Mouse (Mus musculus) stomach, embryonic 16.5 days (tissue): ENCODE data around the gene Egln3. TPM values are rescaled to one million over a fixed set of nuclear protein-coding genes. Genes with fewer than 3 reads are reported as not detected.

Experiments used
- ATAC-seq: fragments of 200-750 bp; cut with Nextera tagmentation; 2 replicates; pipeline ENCODE4 v1.8.0; 2017; ENCODE audit warnings: moderate number of reproducible peaks, moderate TSS enrichment; ENCODE audit not compliant: insufficient read depth, low FRiP score
- H3K27ac ChIP-seq: fragments of 300-500 bp; sonication (generic); 2 replicates; pipeline ENCODE4 v1.5.1; 2014; ENCODE audit warnings: low read length
- H3K27me3 ChIP-seq: fragments of 300-500 bp; sonication (generic); 2 replicates; pipeline ENCODE4 v1.6.1; 2014; ENCODE audit warnings: low read length, control low read depth, mixed read lengths; ENCODE audit not compliant: control insufficient read depth, insufficient read depth
- H3K36me3 ChIP-seq: fragments of 300-500 bp; sonication (generic); 2 replicates; pipeline ENCODE4 v1.6.1; 2014; ENCODE audit warnings: low read length; ENCODE audit not compliant: control insufficient read depth, insufficient read depth
- H3K4me1 ChIP-seq: fragments of 300-500 bp; sonication (generic); 2 replicates; pipeline ENCODE4 v1.6.1; 2014; ENCODE audit warnings: low read length, control low read depth, mixed read lengths; ENCODE audit not compliant: control insufficient read depth, insufficient read depth
- H3K4me2 ChIP-seq: fragments of 300-500 bp; sonication (generic); 2 replicates; pipeline ENCODE4 v1.6.1; 2014; ENCODE audit warnings: low read depth, low read length, mixed read lengths
- H3K4me3 ChIP-seq: fragments of 300-500 bp; sonication (generic); replicated peaks from 2 replicates; pipeline ENCODE4 v1.5.1; 2014; ENCODE audit warnings: mild to moderate bottlenecking, low read length
- H3K9ac ChIP-seq: fragments of 300-500 bp; sonication (generic); 2 replicates; pipeline ENCODE4 v1.6.1; 2014; ENCODE audit warnings: low read length
- H3K9me3 ChIP-seq: fragments of 300-500 bp; sonication (generic); replicated peaks from 2 replicates; pipeline ENCODE4 v1.6.1; 2016; ENCODE audit warnings: low read length, control low read depth; ENCODE audit not compliant: control insufficient read depth
- WGBS: fragments of 180-500 bp; shearing (Covaris S2); extraction: QIAGEN DNeasy Blood & Tissue Kit; methylation state at CpG from one replicate; pipeline ENCODE4 v1.1.7; 2014; 5-methylcytosine and 5-hydroxymethylcytosine counted together
- polyA plus RNA-seq: library from polyadenylated mRNA; unstranded; fragments of >200 nt; fragmentation: Nextera tagmentation; extraction: Ambion mirVana; gene quantifications from 2 replicates; pipeline ENCODE4 v1.2.1, GENCODE M21; 2015

Gene Egln3
- polyA plus RNA-seq, 1 experiment from 2014 or later = 59.8 TPM

- Histone ChIP-seq H3K4me1 (peaks cover 44% of the 10 kb centered on the region), H3K9ac (no peak overlapping the region), H3K4me3 (no peak overlapping the region), H3K27me3 (no peaks in the 10 kb centered on the region), H3K4me2 (no peak overlapping the region), H3K27ac (peak overlapping the region; percentile 74), H3K9me3 (no peaks in the 10 kb centered on the region), H3K36me3 (peaks cover 9% of the 10 kb centered on the region)
- ATAC-seq = no peak
- 65% methylated on average over 17 of the region's 17 CpGs for WGBS
These were observed 15.7 kb downstream of the Egln3 start for GRCm38 (mm10) chr12:54187812-54188600.

GRCm38 (mm10) chr12:54186926-54187623, 16.6 kb downstream of the Egln3 start:
- H3K9ac ChIP-seq = no peak overlapping the region
- no peak for ATAC-seq
- peaks cover 16% of the 10 kb centered on the region for H3K36me3 ChIP-seq
- H3K27ac ChIP-seq = peak overlapping the region; percentile 74
- H3K4me1 ChIP-seq = peaks cover 36% of the 10 kb centered on the region
- H3K9me3 ChIP-seq = no peaks in the 10 kb centered on the region
- no peak overlapping the region for H3K4me2 ChIP-seq
- no peak overlapping the region for H3K4me3 ChIP-seq
- 45% methylated on average over 14 of the region's 14 CpGs for WGBS
- no peaks in the 10 kb centered on the region for H3K27me3 ChIP-seq

- Histone ChIP-seq H3K27me3 (no peaks in the 10 kb centered on the region), H3K27ac (no peak overlapping the region), H3K9ac (no peak overlapping the region), H3K4me2 (no peak overlapping the region), H3K9me3 (no peaks in the 10 kb centered on the region), H3K4me1 (peaks cover 18% of the 10 kb centered on the region; the same call in 1 of the 2 replicates), H3K4me3 (no peak overlapping the region), H3K36me3 (peaks cover 28% of the 10 kb centered on the region)
- ATAC-seq = no peak
- WGBS = 67% methylated on average over 7 of the region's 7 CpGs
These were observed 19.4 kb downstream of the Egln3 start for GRCm38 (mm10) chr12:54184264-54184663.

- H3K9me3 ChIP-seq = no peaks in the 10 kb centered on the region
- no peak overlapping the region for H3K4me3 ChIP-seq
- no peak overlapping the region for H3K27ac ChIP-seq
- H3K36me3 ChIP-seq = peaks cover 22% of the 10 kb centered on the region
- H3K9ac ChIP-seq = no peak overlapping the region
- H3K4me2 ChIP-seq = no peak overlapping the region
- ATAC-seq = no peak
- H3K27me3 ChIP-seq = no peaks in the 10 kb centered on the region
- H3K4me1 ChIP-seq = no peaks in the 10 kb centered on the region; the same call in 1 of the 2 replicates
- 80% methylated on average over 3 of the region's 3 CpGs for WGBS
These were observed 25.3 kb downstream of the Egln3 start for GRCm38 (mm10) chr12:54178323-54178722.

- no peak for ATAC-seq
- Histone ChIP-seq H3K9me3 (no peaks in the 10 kb centered on the region; the same call in 1 of the 2 replicates), H3K36me3 (no peaks in the 10 kb centered on the region), H3K4me3 (no peak overlapping the region), H3K27ac (no peak overlapping the region), H3K4me2 (no peak overlapping the region), H3K4me1 (peaks cover 8% of the 10 kb centered on the region), H3K27me3 (no peaks in the 10 kb centered on the region), H3K9ac (no peak overlapping the region)
- 78% methylated on average over 4 of the region's 4 CpGs for WGBS
These were observed 34.9 kb downstream of the Egln3 start for GRCm38 (mm10) chr12:54168786-54169185.

GRCm38 (mm10) chr12:54167737-54168136, 35.9 kb downstream of the Egln3 start:
- Histone ChIP-seq H3K36me3 (no peaks in the 10 kb centered on the region), H3K27me3 (no peaks in the 10 kb centered on the region), H3K9me3 (no peaks in the 10 kb centered on the region; the same call in 1 of the 2 replicates), H3K27ac (no peak overlapping the region), H3K9ac (no peak overlapping the region), H3K4me2 (no peak overlapping the region), H3K4me1 (peaks cover 12% of the 10 kb centered on the region), H3K4me3 (no peak overlapping the region)
- WGBS = 82% methylated on average over 6 of the region's 6 CpGs
- ATAC-seq = no peak

GRCm38 (mm10) chr12:54164724-54165050, 39.0 kb downstream of the Egln3 start:
- no peak; the same call in 1 of the 2 replicates for ATAC-seq
- Histone ChIP-seq H3K4me3 (no peak overlapping the region), H3K4me2 (no peak overlapping the region), H3K27me3 (no peaks in the 10 kb centered on the region), H3K9ac (0 out of 2 replicates have a peak overlapping the region, but pooled peaks have one; percentile 21), H3K36me3 (no peaks in the 10 kb centered on the region), H3K27ac (peak overlapping the region; percentile 86), H3K4me1 (peaks cover 22% of the 10 kb centered on the region), H3K9me3 (no peaks in the 10 kb centered on the region; the same call in 1 of the 2 replicates)
- 64% methylated on average over 6 of the region's 6 CpGs for WGBS

- Histone ChIP-seq H3K4me2 (no peak overlapping the region), H3K4me1 (peaks cover 22% of the 10 kb centered on the region), H3K36me3 (no peaks in the 10 kb centered on the region), H3K27me3 (no peaks in the 10 kb centered on the region), H3K27ac (peak overlapping the region; percentile 92), H3K9me3 (no peaks in the 10 kb centered on the region; the same call in 1 of the 2 replicates), H3K4me3 (no peak overlapping the region), H3K9ac (0 out of 2 replicates have a peak overlapping the region, but pooled peaks have one; percentile 21)
- ATAC-seq = no peak
- WGBS = 44% methylated on average over 9 of the region's 9 CpGs
These were observed 39.5 kb downstream of the Egln3 start for GRCm38 (mm10) chr12:54164040-54164723.

GRCm38 (mm10) chr12:54163166-54163565, 40.5 kb downstream of the Egln3 start:
- WGBS = 12% methylated on average over 4 of the region's 4 CpGs
- H3K27me3 ChIP-seq = no peaks in the 10 kb centered on the region
- peak overlapping the region; percentile 35 for H3K4me3 ChIP-seq
- H3K4me2 ChIP-seq = peak overlapping the region; percentile 64
- no peaks in the 10 kb centered on the region for H3K36me3 ChIP-seq
- H3K9me3 ChIP-seq = no peaks in the 10 kb centered on the region; the same call in 1 of the 2 replicates
- H3K4me1 ChIP-seq = peaks cover 22% of the 10 kb centered on the region
- ATAC-seq = no peak
- peak overlapping the region; percentile 92 for H3K27ac ChIP-seq
- H3K9ac ChIP-seq = peak overlapping the region; percentile 66
